Mouse (Mus musculus): ENCODE results near the gene Cacna1i. TPM values are rescaled to one million over a fixed set of nuclear protein-coding genes. Genes with fewer than 3 reads are reported as not detected.
A peak's percentile ranks its signal among the peaks of the same experiment; 100 is the strongest.

Gene Cacna1i
- polyA plus RNA-seq, 1 experiment = not detected

DNA sequence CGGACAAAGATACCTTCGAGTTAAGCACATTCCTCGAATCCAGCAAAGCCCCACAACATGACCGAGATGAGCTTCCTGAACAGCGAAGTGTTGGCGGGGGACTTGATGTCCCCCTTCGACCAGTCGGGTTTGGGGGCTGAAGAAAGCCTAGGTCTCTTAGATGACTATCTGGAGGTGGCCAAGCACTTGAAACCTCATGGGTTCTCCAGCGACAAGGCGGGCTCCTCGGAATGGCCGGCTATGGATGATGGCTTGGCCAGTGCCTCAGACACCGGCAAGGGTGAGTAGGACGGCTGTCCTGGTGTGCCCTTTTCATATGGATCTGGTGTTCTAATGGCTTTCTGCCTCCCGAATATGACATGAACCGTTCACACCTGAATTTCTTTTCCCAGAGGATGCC, 30.8 kb upstream of the Cacna1i start:
- TF ChIP-seq TAL1 (IDR thresholded peaks at IDR 0.05; ENCODE audit: low read length) (no peak), GATA1 (IDR thresholded peaks at IDR 0.05; ENCODE audit: low read length) (no peak)
- peaks cover 86% of the 10 kb centered on the region for H3K4me1 ChIP-seq (ENCODE audit: control insufficient read depth)
- no peaks in the 10 kb centered on the region for H3K27me3 ChIP-seq (ENCODE audit: control insufficient read depth)
- no peaks in the 10 kb centered on the region for H3K9me3 ChIP-seq (ENCODE audit: control insufficient read depth, low read length)
- peak overlapping the region; percentile 99 for H3K4me3 ChIP-seq (replicated peaks)
- H3K36me3 ChIP-seq (ENCODE audit: control insufficient read depth) = peaks cover 84% of the 10 kb centered on the region

DNA sequence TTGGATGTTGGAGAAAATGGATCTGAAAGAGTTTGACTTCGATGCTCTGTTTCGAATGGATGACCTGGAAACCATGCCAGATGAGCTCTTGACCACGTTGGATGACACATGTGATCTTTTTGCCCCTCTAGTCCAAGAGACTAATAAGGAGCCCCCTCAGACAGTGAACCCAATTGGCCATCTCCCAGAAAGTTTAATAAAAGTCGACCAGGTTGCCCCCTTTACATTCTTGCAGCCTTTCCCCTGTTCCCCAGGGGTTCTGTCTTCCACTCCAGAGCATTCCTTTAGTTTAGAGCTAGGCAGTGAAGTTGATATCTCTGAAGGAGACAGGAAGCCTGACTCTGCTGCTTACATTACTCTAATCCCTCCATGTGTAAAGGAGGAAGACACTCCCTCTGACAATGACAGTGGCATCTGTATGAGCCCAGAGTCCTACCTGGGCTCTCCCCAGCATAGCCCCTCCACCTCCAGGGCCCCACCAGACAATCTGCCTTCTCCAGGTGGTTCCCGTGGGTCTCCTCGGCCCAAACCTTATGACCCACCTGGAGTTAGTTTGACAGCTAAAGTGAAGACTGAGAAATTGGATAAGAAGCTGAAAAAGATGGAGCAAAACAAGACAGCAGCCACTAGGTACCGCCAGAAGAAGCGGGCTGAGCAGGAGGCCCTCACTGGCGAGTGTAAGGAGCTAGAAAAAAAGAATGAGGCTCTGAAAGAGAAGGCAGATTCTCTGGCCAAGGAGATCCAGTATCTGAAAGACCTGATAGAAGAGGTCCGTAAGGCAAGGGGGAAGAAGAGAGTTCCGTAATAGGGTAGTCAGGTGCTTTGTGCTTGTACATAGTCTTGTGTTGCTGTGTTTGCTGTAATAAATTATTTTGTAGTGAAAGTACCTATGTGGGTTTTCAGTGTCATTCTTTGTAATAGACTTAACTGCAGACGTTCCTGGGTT, 30.1 kb upstream of the Cacna1i start:
- peaks cover 84% of the 10 kb centered on the region for H3K4me1 ChIP-seq (ENCODE audit: control insufficient read depth)
- peaks cover 83% of the 10 kb centered on the region for H3K36me3 ChIP-seq (ENCODE audit: control insufficient read depth)
- H3K9me3 ChIP-seq (ENCODE audit: control insufficient read depth, low read length) = no peaks in the 10 kb centered on the region
- no peak for TF ChIP-seq GATA1 (IDR thresholded peaks at IDR 0.05; ENCODE audit: low read length)
- TF ChIP-seq TAL1 (IDR thresholded peaks at IDR 0.05; ENCODE audit: low read length) = no peak
- peak overlapping the region; percentile 99 for H3K4me3 ChIP-seq (replicated peaks)
- no peaks in the 10 kb centered on the region for H3K27me3 ChIP-seq (ENCODE audit: control insufficient read depth)

DNA sequence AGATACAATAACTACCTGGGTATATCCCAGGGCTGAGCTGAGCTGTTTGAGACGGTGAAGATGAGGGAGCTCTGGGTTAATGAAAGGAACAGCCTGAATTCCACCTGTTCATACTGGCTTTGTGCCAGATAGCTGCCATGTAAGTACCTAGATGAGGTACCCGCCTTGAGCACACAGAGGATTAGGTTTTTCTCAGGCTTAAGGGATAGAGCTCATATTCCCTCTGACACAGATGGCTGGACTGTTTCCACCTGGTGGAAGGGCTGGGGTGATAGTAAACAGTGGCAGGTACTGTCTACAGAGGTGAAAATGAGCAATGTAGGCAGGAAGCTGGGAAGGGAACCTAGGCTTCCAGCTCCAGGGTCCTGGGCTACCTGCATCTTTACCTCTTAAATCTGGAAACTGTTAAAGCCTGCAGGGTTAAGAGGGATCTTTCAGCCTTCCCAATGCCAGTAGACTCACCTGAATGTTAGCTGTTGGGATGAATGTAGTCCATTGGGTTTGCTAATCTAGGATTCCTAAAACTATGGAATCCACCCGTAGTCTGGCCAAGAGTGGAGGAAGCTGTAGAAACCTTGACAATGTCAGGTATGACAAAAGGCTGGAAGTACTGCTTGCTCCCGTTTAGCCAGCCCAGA, 29.3 kb upstream of the Cacna1i start:
- H3K4me3 ChIP-seq (replicated peaks) = peak overlapping the region; percentile 99
- H3K27me3 ChIP-seq (ENCODE audit: control insufficient read depth) = no peaks in the 10 kb centered on the region
- no peak for TF ChIP-seq GATA1 (IDR thresholded peaks at IDR 0.05; ENCODE audit: low read length)
- TF ChIP-seq TAL1 (IDR thresholded peaks at IDR 0.05; ENCODE audit: low read length) = no peak
- no peaks in the 10 kb centered on the region for H3K9me3 ChIP-seq (ENCODE audit: control insufficient read depth, low read length)
- peaks cover 82% of the 10 kb centered on the region for H3K36me3 ChIP-seq (ENCODE audit: control insufficient read depth)
- H3K4me1 ChIP-seq (ENCODE audit: control insufficient read depth) = peaks cover 86% of the 10 kb centered on the region

- H3K4me3 ChIP-seq (replicated peaks) = peak overlapping the region; percentile 99
Measured at GRCm38 (mm10) chr15:80258240-80259170, 28.5 kb upstream of the Cacna1i start.

DNA sequence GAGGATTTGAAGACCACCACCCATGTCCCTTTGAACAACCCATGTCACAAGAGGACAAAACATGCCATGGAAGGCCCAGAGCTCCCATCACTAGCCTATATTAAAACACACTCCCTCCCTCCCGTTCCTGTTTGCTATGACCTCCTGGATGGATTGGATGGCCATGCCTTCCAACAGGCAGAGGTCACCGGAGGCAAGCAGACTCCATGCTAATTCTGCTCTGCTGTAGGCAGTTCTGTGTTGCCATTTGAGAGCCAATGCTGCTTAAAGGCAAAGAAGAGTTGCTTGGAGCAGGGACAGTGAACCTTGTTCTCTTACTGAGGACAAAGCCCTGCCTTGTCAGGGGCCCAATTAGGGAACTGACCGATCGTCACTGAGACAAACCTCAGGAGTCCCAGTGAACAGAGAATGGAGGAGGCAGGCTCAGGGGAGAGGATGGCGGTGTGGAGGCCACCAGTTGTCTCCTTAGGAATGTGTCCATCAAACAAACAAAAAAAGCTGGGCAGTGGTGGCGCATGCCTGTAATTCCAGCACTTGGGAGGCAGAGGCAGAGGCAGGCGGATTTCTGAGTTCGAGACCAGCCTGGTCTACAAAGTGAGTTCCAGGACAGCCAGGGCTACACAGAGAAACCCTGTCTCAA, 27.5 kb upstream of the Cacna1i start:
- Histone ChIP-seq H3K9me3 (ENCODE audit: control insufficient read depth, low read length) (no peaks in the 10 kb centered on the region), H3K4me1 (ENCODE audit: control insufficient read depth) (peaks cover 84% of the 10 kb centered on the region), H3K27me3 (ENCODE audit: control insufficient read depth) (no peaks in the 10 kb centered on the region), H3K36me3 (ENCODE audit: control insufficient read depth) (peaks cover 71% of the 10 kb centered on the region), H3K4me3 (replicated peaks) (peak overlapping the region; percentile 99)
- no peak for TF ChIP-seq GATA1 (IDR thresholded peaks at IDR 0.05; ENCODE audit: low read length)
- no peak for TF ChIP-seq TAL1 (IDR thresholded peaks at IDR 0.05; ENCODE audit: low read length)

More at GRCm38 (mm10) chr15:80258240-80259170, 28.5 kb upstream of the Cacna1i start:
- H3K4me1 ChIP-seq (ENCODE audit: control insufficient read depth) = peaks cover 86% of the 10 kb centered on the region
- TF ChIP-seq TAL1 (IDR thresholded peaks at IDR 0.05; ENCODE audit: low read length) (no peak), GATA1 (IDR thresholded peaks at IDR 0.05; ENCODE audit: low read length) (no peak)
- no peaks in the 10 kb centered on the region for H3K27me3 ChIP-seq (ENCODE audit: control insufficient read depth)
- H3K36me3 ChIP-seq (ENCODE audit: control insufficient read depth) = peaks cover 77% of the 10 kb centered on the region
- no peaks in the 10 kb centered on the region for H3K9me3 ChIP-seq (ENCODE audit: control insufficient read depth, low read length)

DNA sequence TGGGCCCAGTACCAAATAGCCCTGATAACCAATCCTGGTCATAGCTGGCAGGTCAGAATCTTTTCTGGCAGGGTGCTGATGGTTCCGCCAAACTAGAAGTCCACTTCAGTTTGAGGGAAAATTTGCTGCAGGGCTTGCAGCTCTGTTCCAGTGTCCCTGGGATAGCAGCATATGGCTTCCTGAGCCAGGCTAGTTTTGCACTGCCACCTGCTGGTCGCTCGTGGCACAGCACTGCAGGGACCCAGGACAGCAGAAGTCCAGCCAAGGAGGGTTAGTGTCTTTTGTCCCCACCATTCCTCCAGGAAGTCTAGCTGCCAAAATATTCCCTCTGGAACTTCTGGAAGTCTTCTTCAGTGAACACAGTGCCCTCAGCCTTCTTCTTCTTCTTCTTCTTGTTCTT, 26.4 kb upstream of the Cacna1i start:
- H3K27me3 ChIP-seq (ENCODE audit: control insufficient read depth) = no peaks in the 10 kb centered on the region
- no peaks in the 10 kb centered on the region for H3K9me3 ChIP-seq (ENCODE audit: control insufficient read depth, low read length)
- H3K36me3 ChIP-seq (ENCODE audit: control insufficient read depth) = peaks cover 71% of the 10 kb centered on the region
- TF ChIP-seq TAL1 (IDR thresholded peaks at IDR 0.05; ENCODE audit: low read length) = no peak
- TF ChIP-seq GATA1 (IDR thresholded peaks at IDR 0.05; ENCODE audit: low read length) = no peak
- H3K4me1 ChIP-seq (ENCODE audit: control insufficient read depth) = peaks cover 82% of the 10 kb centered on the region
- no peak overlapping the region for H3K4me3 ChIP-seq (replicated peaks)

- Histone ChIP-seq H3K27me3 (ENCODE audit: control insufficient read depth) (no peaks in the 10 kb centered on the region), H3K36me3 (ENCODE audit: control insufficient read depth) (peaks cover 67% of the 10 kb centered on the region), H3K4me3 (replicated peaks) (no peak overlapping the region), H3K9me3 (ENCODE audit: control insufficient read depth, low read length) (no peaks in the 10 kb centered on the region), H3K4me1 (ENCODE audit: control insufficient read depth) (peaks cover 81% of the 10 kb centered on the region)
- no peak for TF ChIP-seq GATA1 (IDR thresholded peaks at IDR 0.05; ENCODE audit: low read length)
- TF ChIP-seq TAL1 (IDR thresholded peaks at IDR 0.05; ENCODE audit: low read length) = no peak
Measured at GRCm38 (mm10) chr15:80261100-80261499, 25.9 kb upstream of the Cacna1i start.
